Mouse (Mus musculus) embryonic fibroblast, embryonic 13.5 days (primary cell): ENCODE results near the gene Rbfox3. TPM values are rescaled to one million over a fixed set of nuclear protein-coding genes. Genes with fewer than 3 reads are reported as not detected.

Source experiments
- H3K27ac ChIP-seq: 2 replicates; pipeline ENCODE4 v1.5.1; 2012; ENCODE audit warnings: low read length, control low read depth, inconsistent platforms; ENCODE audit not compliant: insufficient read depth
- H3K4me1 ChIP-seq: 2 replicates; pipeline ENCODE4 v1.6.1; 2011; ENCODE audit warnings: low read length; ENCODE audit not compliant: control insufficient read depth, insufficient read depth
- H3K4me3 ChIP-seq: 2 replicates; pipeline ENCODE4 v1.5.1; 2011; ENCODE audit warnings: mild to moderate bottlenecking, control low read depth, low read length; ENCODE audit not compliant: insufficient read depth
- CTCF ChIP-seq: IDR thresholded peaks from 2 replicates; pipeline ENCODE4 v1.5.1; 2011; ENCODE audit warnings: mild to moderate bottlenecking, control low read depth, low read length, moderate library complexity, borderline replicate concordance; ENCODE audit not compliant: insufficient read depth
- POLR2A ChIP-seq: IDR thresholded peaks from 2 replicates; pipeline ENCODE4 v1.6.1; 2011; ENCODE audit warnings: low read depth, mild to moderate bottlenecking, control low read depth, low read length, moderate library complexity
- polyA plus RNA-seq: library from polyadenylated mRNA; stranded (reverse); fragments of >200 nt; gene quantifications from 2 replicates; pipeline ENCODE4 v1.2.4, GENCODE M21; 2011; ENCODE audit warnings: low read depth; ENCODE audit not compliant: missing spikeins, insufficient read length

Rbfox3 gene
- polyA plus RNA-seq, 1 experiment: not detected

GRCm38 (mm10) chr11:118494001-118494737, 417.2 kb downstream of the Rbfox3 start:
- Histone ChIP-seq H3K4me1 (no peaks in the 10 kb centered on the region), H3K27ac (no peak overlapping the region), H3K4me3 (no peak overlapping the region)
- TF ChIP-seq CTCF (no peak), POLR2A (no peak)

- Histone ChIP-seq H3K4me3 (no peak overlapping the region), H3K27ac (no peak overlapping the region), H3K4me1 (no peaks in the 10 kb centered on the region)
- TF ChIP-seq POLR2A: no peak
- TF ChIP-seq CTCF: no peak
Measured at GRCm38 (mm10) chr11:118493458-118493857, 417.9 kb downstream of the Rbfox3 start.

GRCm38 (mm10) chr11:118491230-118491629, 420.2 kb downstream of the Rbfox3 start:
- Histone ChIP-seq H3K4me3 (no peak overlapping the region), H3K27ac (no peak overlapping the region), H3K4me1 (no peaks in the 10 kb centered on the region)
- TF ChIP-seq CTCF: no peak
- TF ChIP-seq POLR2A: no peak

- Histone ChIP-seq H3K4me3 (no peak overlapping the region), H3K27ac (no peak overlapping the region), H3K4me1 (no peaks in the 10 kb centered on the region)
- TF ChIP-seq CTCF: peak; percentile 73
- no peak for TF ChIP-seq POLR2A
Measured at GRCm38 (mm10) chr11:118490566-118491218, 420.7 kb downstream of the Rbfox3 start.

- no peak overlapping the region for H3K27ac ChIP-seq
- no peak for TF ChIP-seq CTCF
- no peak for TF ChIP-seq POLR2A
- no peaks in the 10 kb centered on the region for H3K4me1 ChIP-seq
Measured at GRCm38 (mm10) chr11:118488907-118489270, 422.5 kb downstream of the Rbfox3 start.

GRCm38 (mm10) chr11:118488191-118488906, 423.0 kb downstream of the Rbfox3 start:
- no peak overlapping the region for H3K4me3 ChIP-seq
- no peak overlapping the region for H3K27ac ChIP-seq
- TF ChIP-seq POLR2A: no peak
- peak; percentile 36; the same call in 1 of the 2 replicates for TF ChIP-seq CTCF
- no peaks in the 10 kb centered on the region for H3K4me1 ChIP-seq

More at GRCm38 (mm10) chr11:118488907-118489270, 422.5 kb downstream of the Rbfox3 start:
- no peak overlapping the region for H3K4me3 ChIP-seq

- no peak overlapping the region for H3K27ac ChIP-seq
- H3K4me3 ChIP-seq: no peak overlapping the region
- no peak for TF ChIP-seq CTCF
- no peaks in the 10 kb centered on the region for H3K4me1 ChIP-seq
Measured at GRCm38 (mm10) chr11:118486881-118487772, 424.3 kb downstream of the Rbfox3 start.

- Histone ChIP-seq H3K27ac (no peak overlapping the region), H3K4me3 (no peak overlapping the region), H3K4me1 (no peaks in the 10 kb centered on the region)
- TF ChIP-seq POLR2A (no peak), CTCF (no peak)
Measured at GRCm38 (mm10) chr11:118486281-118486680, 425.1 kb downstream of the Rbfox3 start.

- Histone ChIP-seq H3K4me3 (no peak overlapping the region), H3K27ac (no peak overlapping the region), H3K4me1 (no peaks in the 10 kb centered on the region)
- no peak for TF ChIP-seq POLR2A
- TF ChIP-seq CTCF: no peak
Measured at GRCm38 (mm10) chr11:118485780-118486179, 425.6 kb downstream of the Rbfox3 start.
